Mouse (Mus musculus): ENCODE data around the gene Ppp1r7. TPM values are rescaled to one million over a fixed set of nuclear protein-coding genes. Genes with fewer than 3 reads are reported as not detected.
"Not testable (repeated sequence)": the region's sequence is repeated elsewhere in the genome, so short reads cannot be mapped to it uniquely, and the experiment has no call there.

Ppp1r7 gene
- polyA plus RNA-seq (2015; fragmentation: Nextera tagmentation; extraction: Ambion mirVana): 53.0 and 79.4 TPM in 2 replicates

- Histone ChIP-seq H3K4me1 (replicated peaks) (peaks cover 5% of the 10 kb centered on the region; the same call in 1 of the 2 replicates), H3K9ac (peak within 1 kb of the TSS; percentile 77), H3K27me3 (replicated peaks) (no peaks in the 10 kb centered on the region), H3K4me2 (replicated peaks) (peak within 1 kb of the TSS; percentile 87), H3K4me3 (replicated peaks) (peak within 1 kb of the TSS; percentile 77), H3K36me3 (peaks cover 4% of the 10 kb centered on the region), H3K9me3 (no peaks in the 10 kb centered on the region), H3K27ac (peak within 1 kb of the TSS; percentile 58; the same call in 1 of the 2 replicates)
- WGBS: under 1% methylated on average over 63 of the region's 63 CpGs
- peak; percentile 97 for ATAC-seq
These were observed at the start of gene Ppp1r7, which contains the start of gene Pask for GRCm38 (mm10) chr1:93342648-93343503. Ppp1r7 (plus strand) TSS chr1:93342854. Pask (minus strand) TSS chr1:93343482.

GRCm38 (mm10) chr1:93294491-93294890, 48.2 kb upstream of the Ppp1r7 start:
- not testable (repeated sequence) for H3K27ac ChIP-seq; H3K4me3 ChIP-seq (replicated peaks); H3K27me3 ChIP-seq (replicated peaks); ATAC-seq; H3K9ac ChIP-seq; H3K4me2 ChIP-seq (replicated peaks); H3K36me3 ChIP-seq; H3K4me1 ChIP-seq (replicated peaks); H3K9me3 ChIP-seq
- 80% methylated on average over 3 of the region's 3 CpGs for WGBS

- no peak overlapping the region for H3K27ac ChIP-seq
- no peak for ATAC-seq
- H3K9ac ChIP-seq: no peak overlapping the region
- H3K27me3 ChIP-seq (replicated peaks): no peaks in the 10 kb centered on the region
- no peaks in the 10 kb centered on the region for H3K9me3 ChIP-seq
- no peak overlapping the region for H3K4me3 ChIP-seq (replicated peaks)
- peaks cover 1% of the 10 kb centered on the region for H3K4me1 ChIP-seq (replicated peaks)
- WGBS: 66% methylated on average over 4 of the region's 4 CpGs
- H3K4me2 ChIP-seq (replicated peaks): no peak overlapping the region
- H3K36me3 ChIP-seq: peaks cover 12% of the 10 kb centered on the region; the same call in 1 of the 2 replicates
These were observed 42.9 kb upstream of the Ppp1r7 start for GRCm38 (mm10) chr1:93299791-93300190.

GRCm38 (mm10) chr1:93300578-93300977, 42.1 kb upstream of the Ppp1r7 start:
- H3K27me3 ChIP-seq (replicated peaks): no peaks in the 10 kb centered on the region
- no peak overlapping the region for H3K27ac ChIP-seq
- peaks cover 12% of the 10 kb centered on the region; the same call in 1 of the 2 replicates for H3K36me3 ChIP-seq
- H3K4me3 ChIP-seq (replicated peaks): no peak overlapping the region
- no peak overlapping the region for H3K4me2 ChIP-seq (replicated peaks)
- no peak overlapping the region for H3K9ac ChIP-seq
- 91% methylated on average over 3 of the region's 3 CpGs for WGBS
- no peaks in the 10 kb centered on the region for H3K9me3 ChIP-seq
- H3K4me1 ChIP-seq (replicated peaks): peaks cover 3% of the 10 kb centered on the region
- ATAC-seq: no peak

DNA sequence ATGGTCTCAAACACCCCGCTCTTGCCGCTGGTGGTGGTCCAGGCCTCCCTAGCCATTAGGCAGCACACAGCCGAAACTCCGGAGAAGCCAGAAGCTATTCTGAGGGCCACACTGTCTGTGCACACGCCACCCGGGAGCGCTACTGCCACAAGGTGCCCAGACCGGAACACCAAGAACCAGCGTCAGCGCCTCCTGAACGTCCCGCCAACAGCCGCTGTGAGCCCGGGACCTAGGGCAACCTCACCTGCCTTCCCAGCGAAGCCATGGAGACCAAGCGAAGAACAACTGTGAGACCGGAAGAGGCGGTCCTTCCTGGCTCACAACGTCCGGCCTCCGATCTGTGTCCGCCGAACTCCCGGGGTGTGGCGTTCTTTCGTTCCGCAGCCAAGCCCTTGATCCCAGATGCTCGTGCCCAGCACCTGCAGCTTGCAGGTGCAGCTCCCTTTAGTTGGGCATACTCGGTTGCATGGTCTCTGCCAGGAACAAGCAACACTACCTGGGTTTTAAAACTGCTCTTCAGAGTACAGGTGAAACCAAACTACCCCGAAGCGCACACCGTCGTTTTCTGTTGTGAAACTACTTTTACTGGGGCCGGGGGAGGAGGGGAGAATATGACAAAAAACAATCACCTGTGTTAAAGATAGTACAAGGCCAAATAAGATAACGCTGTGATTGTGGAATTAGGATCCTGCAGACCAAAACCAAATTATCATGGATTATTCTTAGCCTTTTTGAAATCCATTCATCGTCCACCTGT, 36.9 kb upstream of the Ppp1r7 start, which contains the start of gene Mterf4:
TSS of gene Mterf4 (minus strand) at position 335 of the 757 bp plus-strand sequence.
- H3K27ac ChIP-seq: no peak within 1 kb of the TSS

GRCm38 (mm10) chr1:93323973-93324372, 18.7 kb upstream of the Ppp1r7 start:
- Histone ChIP-seq H3K27ac (no peak overlapping the region), H3K36me3 (peaks cover 10% of the 10 kb centered on the region), H3K4me3 (replicated peaks) (no peak overlapping the region), H3K9ac (no peak overlapping the region), H3K27me3 (replicated peaks) (no peaks in the 10 kb centered on the region), H3K4me2 (replicated peaks) (no peak overlapping the region), H3K4me1 (replicated peaks) (no peaks in the 10 kb centered on the region), H3K9me3 (no peaks in the 10 kb centered on the region)
- WGBS: 95% methylated on average over 6 of the region's 6 CpGs
- ATAC-seq: no peak

More for the DNA sequence above, 36.9 kb upstream of the Ppp1r7 start, which contains the start of gene Mterf4:
- Histone ChIP-seq H3K36me3 (0 out of 2 replicates have a peak, but pooled peaks cover 5% of the 10 kb centered on the region), H3K4me3 (replicated peaks) (peak within 1 kb of the TSS; percentile 79), H3K9me3 (no peaks in the 10 kb centered on the region), H3K4me2 (replicated peaks) (peak within 1 kb of the TSS; percentile 65), H3K27me3 (replicated peaks) (no peaks in the 10 kb centered on the region), H3K9ac (peak within 1 kb of the TSS; percentile 82), H3K4me1 (replicated peaks) (peaks cover 3% of the 10 kb centered on the region)
- WGBS: 6% methylated on average over 36 of the region's 36 CpGs
- ATAC-seq: peak; percentile 96

GRCm38 (mm10) chr1:93326446-93326845, 16.2 kb upstream of the Ppp1r7 start:
- Histone ChIP-seq H3K27me3 (replicated peaks) (no peaks in the 10 kb centered on the region), H3K4me3 (replicated peaks) (no peak overlapping the region), H3K9ac (no peak overlapping the region), H3K4me2 (replicated peaks) (no peak overlapping the region), H3K9me3 (no peaks in the 10 kb centered on the region), H3K36me3 (peaks cover 5% of the 10 kb centered on the region; the same call in 1 of the 2 replicates), H3K4me1 (replicated peaks) (no peaks in the 10 kb centered on the region), H3K27ac (no peak overlapping the region)
- 86% methylated on average over 3 of the region's 3 CpGs for WGBS
- ATAC-seq: no peak

DNA sequence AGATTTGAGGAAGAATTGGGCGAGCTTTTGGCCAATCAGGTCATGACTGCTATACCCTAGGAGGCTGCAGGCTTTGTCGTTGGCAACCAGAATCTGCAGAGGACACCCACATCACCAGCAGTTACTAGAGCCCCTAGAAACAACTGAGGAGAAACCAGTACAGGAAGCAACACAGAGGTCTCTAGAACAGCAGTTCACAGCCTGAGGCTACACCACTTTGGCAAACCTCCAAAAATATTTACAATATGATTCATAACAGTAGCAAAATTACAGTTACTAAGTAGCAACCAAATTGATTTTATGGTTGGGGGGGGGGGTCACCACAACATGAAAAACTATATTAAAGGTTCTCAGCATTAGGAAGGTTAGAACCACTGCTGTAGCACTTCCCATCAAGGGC, 8.0 kb upstream of the Ppp1r7 start:
- no peak for ATAC-seq
- Histone ChIP-seq H3K4me2 (replicated peaks) (no peak overlapping the region), H3K9ac (no peak overlapping the region), H3K4me3 (replicated peaks) (no peak overlapping the region), H3K27me3 (replicated peaks) (no peaks in the 10 kb centered on the region), H3K36me3 (peaks cover 3% of the 10 kb centered on the region; the same call in 1 of the 2 replicates), H3K4me1 (replicated peaks) (no peaks in the 10 kb centered on the region), H3K27ac (no peak overlapping the region), H3K9me3 (no peaks in the 10 kb centered on the region)
- WGBS: 78% methylated on average over 2 of the region's 2 CpGs

- ATAC-seq: peak; percentile 95
- Histone ChIP-seq H3K4me1 (replicated peaks) (peaks cover 5% of the 10 kb centered on the region; the same call in 1 of the 2 replicates), H3K4me3 (replicated peaks) (peak overlapping the region; percentile 77), H3K9me3 (no peaks in the 10 kb centered on the region), H3K4me2 (replicated peaks) (peak overlapping the region; percentile 87), H3K36me3 (peaks cover 7% of the 10 kb centered on the region), H3K9ac (peak overlapping the region; percentile 77), H3K27me3 (replicated peaks) (no peaks in the 10 kb centered on the region), H3K27ac (0 out of 2 replicates have a peak overlapping the region, but pooled peaks have one; percentile 45)
- under 1% methylated on average over 39 of the region's 39 CpGs for WGBS
These were observed 922 bp downstream of the Ppp1r7 start for GRCm38 (mm10) chr1:93343504-93344047.

- H3K4me2 ChIP-seq (replicated peaks): no peak overlapping the region
- H3K36me3 ChIP-seq: peaks cover 29% of the 10 kb centered on the region
- no peak overlapping the region for H3K9ac ChIP-seq
- ATAC-seq: no peak
- WGBS: 88% methylated on average over 5 of the region's 5 CpGs
- no peak overlapping the region for H3K27ac ChIP-seq
- no peaks in the 10 kb centered on the region for H3K9me3 ChIP-seq
- H3K4me1 ChIP-seq (replicated peaks): peaks cover 5% of the 10 kb centered on the region; the same call in 1 of the 2 replicates
- H3K27me3 ChIP-seq (replicated peaks): no peaks in the 10 kb centered on the region
- H3K4me3 ChIP-seq (replicated peaks): no peak overlapping the region
These were observed 4.5 kb downstream of the Ppp1r7 start for GRCm38 (mm10) chr1:93347176-93347575.

GRCm38 (mm10) chr1:93349701-93350100, 7.0 kb downstream of the Ppp1r7 start:
- H3K27me3 ChIP-seq (replicated peaks): no peaks in the 10 kb centered on the region
- no peak overlapping the region for H3K4me2 ChIP-seq (replicated peaks)
- WGBS: 71% methylated on average over 4 of the region's 4 CpGs
- no peak overlapping the region for H3K27ac ChIP-seq
- H3K9me3 ChIP-seq: no peaks in the 10 kb centered on the region
- no peak for ATAC-seq
- 0 out of 2 replicates have a peak, but pooled peaks cover under 1% of the 10 kb centered on the region for H3K4me1 ChIP-seq (replicated peaks)
- H3K4me3 ChIP-seq (replicated peaks): no peak overlapping the region
- peaks cover 38% of the 10 kb centered on the region for H3K36me3 ChIP-seq
- no peak overlapping the region for H3K9ac ChIP-seq

DNA sequence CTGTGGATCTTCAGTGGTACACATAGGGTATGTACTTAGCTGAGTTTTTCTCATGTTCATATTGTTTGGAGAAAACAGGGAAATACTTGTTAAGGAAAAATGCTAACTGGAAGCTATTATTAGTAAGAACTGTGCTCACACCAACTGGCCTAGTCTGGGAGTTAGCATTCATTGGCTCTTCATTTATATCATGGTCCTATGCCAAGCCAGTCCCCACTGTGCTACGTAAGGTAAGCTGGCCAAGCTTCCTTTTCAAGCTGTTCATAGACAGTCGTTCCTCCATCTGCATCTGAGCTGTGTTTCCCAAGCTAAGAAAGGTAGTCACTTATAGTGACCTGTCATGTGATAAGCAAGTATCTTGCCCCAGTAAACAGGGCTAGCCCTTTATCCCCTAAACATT, 10.1 kb downstream of the Ppp1r7 start:
- H3K4me2 ChIP-seq (replicated peaks): no peak overlapping the region
- peaks cover 47% of the 10 kb centered on the region for H3K36me3 ChIP-seq
- H3K27me3 ChIP-seq (replicated peaks): no peaks in the 10 kb centered on the region
- H3K9me3 ChIP-seq: no peaks in the 10 kb centered on the region
- H3K9ac ChIP-seq: no peak overlapping the region
- 90% methylated on average over 2 of the region's 2 CpGs for WGBS
- no peak overlapping the region for H3K4me3 ChIP-seq (replicated peaks)
- H3K4me1 ChIP-seq (replicated peaks): no peaks in the 10 kb centered on the region
- no peak overlapping the region for H3K27ac ChIP-seq
- no peak for ATAC-seq
